Mouse (Mus musculus) B cell, adult 2 months (primary cell): ENCODE data around the gene 1700001J03Rik.
"Not testable (repeated sequence)": the region's sequence is repeated elsewhere in the genome, so short reads cannot be mapped to it uniquely, and the experiment has no call there.

Source experiments
- DNase-seq, 2 experiments: peaks; one replicate each; pipeline ENCODE4 v3.0.0; 2022

Gene 1700001J03Rik

DNA sequence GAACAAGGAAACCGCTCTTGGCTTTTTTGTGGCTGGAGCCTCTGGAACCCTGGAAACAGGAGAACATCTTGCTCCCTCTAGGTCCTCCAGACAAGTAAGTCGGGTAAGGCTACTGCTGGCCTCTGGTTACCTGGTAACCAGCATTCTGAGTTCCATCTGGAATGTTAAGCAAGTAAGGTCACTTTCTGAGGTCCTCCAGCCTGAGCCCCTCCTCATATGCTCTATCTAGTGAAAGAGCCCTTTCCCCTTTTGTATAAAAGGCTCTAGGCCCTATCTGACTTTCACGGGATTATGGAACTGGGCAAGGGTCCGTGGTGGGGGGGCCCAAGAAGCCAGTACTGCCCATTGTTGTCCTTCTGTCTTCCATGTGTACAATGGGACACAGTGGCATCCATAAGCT lies at the start of gene 1700001J03Rik:
TSS of gene 1700001J03Rik (minus strand) at position 101 of the 400 bp plus-strand sequence.
- not testable (repeated sequence) for DNase-seq

DNA sequence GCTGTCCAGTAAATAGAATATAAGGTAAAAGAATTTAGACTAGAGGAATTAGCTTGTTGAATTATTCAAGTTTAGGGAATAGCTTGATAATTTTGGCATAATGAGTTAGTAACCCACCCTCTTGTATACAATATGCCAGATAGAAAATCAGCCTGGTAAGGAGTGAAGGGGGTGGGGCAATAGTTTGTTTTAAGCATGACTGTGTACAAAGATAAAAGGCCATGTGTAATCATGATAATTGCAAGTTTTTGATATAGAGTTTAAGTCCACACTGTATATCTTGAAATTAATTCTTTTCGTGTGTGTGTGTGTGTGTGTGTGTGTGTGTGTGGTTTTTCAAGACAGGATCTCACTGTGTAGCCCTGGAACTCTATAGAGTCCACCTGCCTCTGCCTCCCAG lies 49.2 kb upstream of the 1700001J03Rik start:
- no peak for DNase-seq

DNA sequence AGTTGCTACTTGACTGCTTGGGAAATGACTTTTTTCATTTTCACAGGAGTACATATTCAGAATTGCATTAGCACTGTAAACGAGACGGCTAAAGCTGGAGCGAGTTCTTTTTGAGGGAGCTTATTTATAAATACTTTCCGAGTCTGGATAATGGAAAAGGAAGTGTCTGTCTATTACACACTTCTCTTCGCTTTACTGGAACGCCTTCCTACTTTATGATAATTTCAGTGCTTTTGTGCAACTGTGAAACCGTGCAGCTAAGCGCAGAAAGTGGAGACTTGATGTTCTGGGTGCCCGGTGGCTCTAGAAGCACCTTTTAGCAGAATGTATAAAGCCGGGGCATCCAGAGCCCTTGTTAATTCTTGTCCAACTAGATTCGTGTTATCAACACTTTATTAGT lies 47.7 kb upstream of the 1700001J03Rik start:
- DNase-seq, result no peak

DNA sequence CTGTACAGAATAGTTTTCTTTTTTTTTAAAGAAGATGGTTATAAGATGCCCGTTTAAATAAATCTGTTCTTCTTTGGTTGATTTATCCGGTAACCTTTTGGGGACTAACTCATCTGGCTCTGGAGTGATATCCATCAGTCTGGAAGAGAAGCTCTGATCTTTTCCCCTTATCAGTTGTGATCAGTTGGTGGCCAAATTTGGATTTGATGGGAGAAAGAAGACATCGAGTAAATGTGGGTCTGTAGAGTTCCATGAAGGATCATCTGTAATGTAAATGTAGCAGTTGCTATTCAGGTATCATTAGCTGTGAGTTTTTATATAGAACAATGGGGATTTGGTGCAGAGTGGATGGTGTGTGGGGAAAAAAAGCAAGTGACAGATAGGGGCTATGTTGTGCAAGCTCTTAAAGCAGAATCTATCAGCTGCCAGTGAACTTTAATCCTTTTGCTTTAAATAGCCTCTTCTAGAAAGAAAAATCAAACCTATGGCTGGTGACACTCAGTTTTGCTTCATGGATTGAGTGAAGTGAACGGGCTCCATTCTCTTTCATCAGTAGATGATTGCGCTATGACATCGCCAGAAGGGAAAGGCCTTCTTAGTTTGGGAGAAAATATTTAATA lies 47.1 kb upstream of the 1700001J03Rik start:
- DNase-seq, result no peak

DNA sequence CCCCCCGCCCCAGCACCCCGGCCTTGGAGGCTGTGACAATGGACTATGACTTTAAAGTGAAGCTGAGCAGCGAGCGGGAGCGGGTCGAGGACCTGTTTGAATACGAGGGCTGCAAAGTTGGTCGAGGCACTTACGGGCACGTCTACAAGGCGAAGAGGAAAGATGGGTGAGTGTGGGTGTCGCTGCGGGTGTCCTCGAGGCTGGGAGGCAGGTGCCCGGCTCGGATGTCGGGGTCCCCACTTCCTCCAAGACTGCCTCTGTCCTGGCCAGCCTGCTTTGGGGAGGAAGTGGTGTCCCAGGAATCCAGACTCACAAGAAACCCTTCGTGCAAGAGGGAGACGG lies 46.5 kb upstream of the 1700001J03Rik start:
- DNase-seq, result peak in 1 of 2 experiments; percentile 37

DNA sequence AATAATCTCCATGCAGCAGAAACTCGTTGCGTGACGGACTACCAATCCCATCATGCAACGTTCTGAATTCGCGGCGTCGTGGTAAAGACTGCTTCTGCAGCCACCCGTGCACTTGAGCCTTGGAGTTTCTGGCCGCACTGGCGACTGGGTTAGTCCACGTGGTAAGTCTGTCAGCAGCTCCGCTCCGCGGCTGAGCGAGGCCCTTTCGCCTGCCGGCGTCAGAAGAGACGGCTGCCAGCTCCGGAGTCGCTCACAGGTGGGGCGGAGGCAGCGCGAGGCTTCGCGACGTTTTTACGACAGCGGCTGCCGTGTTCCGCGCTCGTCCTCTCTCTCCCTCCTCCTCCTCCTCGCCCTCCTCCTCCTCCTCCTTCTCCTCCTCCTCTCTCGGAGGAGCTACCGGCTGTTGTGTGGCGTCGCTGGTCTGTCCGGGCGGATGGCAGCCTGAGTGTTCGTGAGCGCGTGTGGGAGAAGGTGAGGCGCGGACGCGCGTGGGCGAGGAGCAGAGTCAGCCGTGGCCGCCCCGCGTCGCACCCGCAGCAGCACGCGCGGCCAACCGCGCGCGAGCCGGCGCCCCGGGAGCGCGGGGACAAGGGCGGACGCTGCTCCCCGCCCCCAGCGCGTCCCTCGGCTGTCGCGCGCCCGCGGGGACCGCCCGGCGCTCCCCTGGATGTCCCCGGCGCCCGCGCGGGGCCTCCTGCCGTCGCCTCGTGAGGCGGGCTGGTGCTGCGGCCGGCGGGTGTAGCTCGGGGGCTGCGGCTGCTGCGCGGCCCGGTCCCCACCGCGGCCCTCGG lies 46.0 kb upstream of the 1700001J03Rik start, which contains the start of gene Cdk8:
TSS of gene Cdk8 (plus strand) at position 367 of the 791 bp plus-strand sequence.
- peak; percentile 83 to 84 for DNase-seq

DNA sequence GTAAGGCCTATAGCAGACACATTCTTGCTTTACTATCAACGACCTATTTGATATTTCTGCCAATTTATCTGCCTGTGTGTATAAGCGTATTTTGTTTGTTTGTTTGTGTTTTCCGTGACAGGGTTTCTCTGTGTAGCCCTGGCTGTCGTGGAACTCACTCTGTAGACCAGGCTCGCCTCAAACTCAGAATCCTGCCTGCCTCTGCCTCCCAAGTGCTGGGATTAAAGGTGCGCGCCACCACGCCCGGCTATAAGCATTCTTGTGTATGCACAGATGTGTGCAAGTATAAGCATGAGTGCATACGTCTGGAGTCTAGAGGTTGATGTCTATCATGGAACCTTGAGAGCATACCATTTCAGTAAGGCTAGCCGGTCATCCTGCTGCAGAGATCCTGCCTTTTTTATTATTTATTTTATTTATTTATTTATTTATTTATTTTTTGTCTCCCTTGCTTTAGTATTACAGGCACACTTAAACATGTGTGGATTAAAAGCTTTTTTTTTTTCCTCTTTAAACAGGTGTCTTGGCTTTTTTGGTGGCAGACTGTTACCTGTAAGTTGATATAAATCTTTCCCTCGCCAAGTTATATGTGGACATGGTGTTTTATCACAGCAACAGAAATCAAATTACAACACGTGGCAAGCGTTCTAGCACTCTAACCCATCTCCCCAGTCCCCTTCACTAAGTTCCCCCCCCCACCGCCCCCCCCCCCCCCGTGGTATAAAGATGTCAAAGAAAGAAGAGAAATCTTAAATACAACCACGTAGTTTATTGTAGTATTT lies 45.0 kb upstream of the 1700001J03Rik start:
- DNase-seq, result no peak

DNA sequence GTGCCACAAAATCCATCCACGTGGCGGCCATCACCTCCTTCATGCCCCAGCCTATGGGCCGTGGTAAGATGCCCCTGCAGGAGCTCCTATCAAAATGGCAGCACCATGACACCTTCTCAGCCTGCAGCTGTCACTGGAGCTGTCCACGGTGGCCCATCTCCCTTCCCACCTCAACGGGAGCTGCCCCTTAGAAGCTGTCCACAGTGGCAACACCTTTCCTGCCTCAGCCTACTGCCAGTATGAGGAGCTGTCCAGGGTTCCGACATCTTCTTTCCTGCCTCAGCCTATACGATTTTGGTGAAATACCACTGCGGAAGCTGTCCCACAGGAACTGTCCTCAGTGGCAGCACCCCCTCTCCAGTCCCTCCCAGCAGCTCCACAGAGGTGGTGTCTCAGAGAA lies 42.4 kb upstream of the 1700001J03Rik start:
- no peak for DNase-seq

DNA sequence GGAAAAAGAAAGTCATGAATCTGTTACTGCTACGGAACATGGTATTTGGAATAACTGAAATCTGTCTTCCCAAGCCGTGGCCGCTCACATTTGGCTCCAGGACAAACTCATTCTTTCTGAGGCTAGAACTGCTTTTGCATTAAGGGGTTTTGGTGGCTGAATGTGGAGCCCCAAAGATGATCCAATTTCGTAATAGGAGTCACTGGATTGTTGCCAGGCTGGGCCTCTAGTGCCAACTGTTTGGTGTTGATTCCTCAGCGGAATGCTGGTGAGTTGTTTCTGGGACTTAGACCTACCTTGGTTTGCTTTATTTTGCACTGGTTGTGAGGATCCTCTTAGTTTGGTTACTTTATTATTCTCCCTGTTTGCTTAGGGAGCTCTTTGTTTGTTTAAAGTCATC lies 38.7 kb upstream of the 1700001J03Rik start:
- DNase-seq, result no peak

DNA sequence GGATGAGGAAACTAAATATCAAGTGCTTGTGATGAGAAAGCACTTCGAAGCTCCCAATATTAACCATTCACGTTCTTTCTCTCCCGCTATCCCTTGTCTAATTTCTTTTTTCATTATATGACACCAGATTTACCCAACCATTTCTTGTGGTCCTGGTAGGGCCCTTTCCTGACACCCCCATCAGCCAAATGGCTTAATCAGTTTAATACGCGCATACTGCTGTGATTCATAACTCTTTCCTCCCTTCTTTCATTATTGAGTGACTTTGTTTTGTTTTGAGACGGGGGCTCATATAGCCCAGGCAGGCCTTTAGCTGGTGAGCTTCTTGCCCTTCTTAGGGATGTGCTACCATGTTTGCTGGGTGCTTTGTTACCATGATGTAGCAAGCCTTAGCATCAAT lies 36.6 kb upstream of the 1700001J03Rik start:
- no peak for DNase-seq

DNA sequence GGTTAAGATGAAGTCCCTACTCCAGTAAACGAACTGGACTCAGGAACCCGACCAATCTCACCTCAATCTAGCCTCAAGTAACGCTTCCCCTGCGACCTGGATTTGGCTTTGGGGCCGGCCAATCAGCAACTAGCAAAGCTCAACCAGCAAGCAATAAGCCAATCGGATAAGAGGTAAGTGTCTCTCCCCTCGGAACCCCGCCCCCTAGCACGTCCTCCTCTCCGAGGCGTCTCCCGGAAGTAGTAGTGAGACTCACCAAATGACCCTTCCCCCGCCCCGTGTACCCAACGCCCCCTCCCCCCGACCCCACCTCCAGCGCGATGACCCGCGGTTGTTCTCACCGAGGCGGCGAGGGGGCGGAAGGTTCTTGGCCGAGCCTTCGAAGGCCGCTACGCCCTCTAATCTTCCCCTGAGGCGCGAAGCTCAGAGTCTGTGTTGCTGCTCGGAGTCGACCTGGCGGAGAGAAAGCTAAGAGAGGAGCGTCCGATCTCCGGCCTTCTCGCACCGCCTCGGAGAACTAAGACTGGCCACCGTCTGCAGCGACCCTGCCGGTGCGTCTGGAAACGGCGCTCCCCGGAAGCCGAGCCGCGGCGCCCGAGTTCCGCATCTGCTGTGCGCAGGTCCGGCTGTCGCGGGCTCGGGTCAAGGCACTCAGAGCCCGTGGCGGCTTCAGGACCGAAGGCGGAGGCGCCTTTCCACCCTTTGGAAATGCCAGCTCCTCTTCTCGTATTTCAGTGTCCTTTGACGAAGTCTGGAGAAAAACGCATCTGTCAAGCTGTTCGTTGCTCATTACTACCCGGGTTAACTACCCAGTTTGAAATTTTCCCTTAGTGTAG lies 36.0 kb upstream of the 1700001J03Rik start, which contains the start of gene Rnf6:
TSS of gene Rnf6 (minus strand) at position 677 of the 836 bp plus-strand sequence.
- DNase-seq, result peak; percentile 92 to 94

DNA sequence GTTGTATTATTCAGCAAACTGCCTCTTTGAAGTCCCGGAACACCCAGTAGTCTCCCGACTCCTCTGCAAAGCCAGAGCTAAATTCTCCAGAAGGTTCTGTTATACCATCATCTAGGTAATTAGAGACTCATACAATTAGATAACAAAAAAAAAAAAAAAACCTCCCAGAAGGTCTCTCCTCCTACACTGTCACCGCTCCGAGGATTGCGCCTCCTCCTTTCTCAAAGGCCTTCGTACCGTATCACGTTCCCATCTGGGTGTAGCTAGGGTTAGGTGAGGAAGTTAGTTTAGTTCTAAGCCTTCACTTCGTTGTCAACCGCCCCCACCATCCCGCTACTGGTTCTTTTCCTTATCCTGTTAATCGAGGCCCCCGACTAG lies 35.4 kb upstream of the 1700001J03Rik start:
- DNase-seq, result no peak

DNA sequence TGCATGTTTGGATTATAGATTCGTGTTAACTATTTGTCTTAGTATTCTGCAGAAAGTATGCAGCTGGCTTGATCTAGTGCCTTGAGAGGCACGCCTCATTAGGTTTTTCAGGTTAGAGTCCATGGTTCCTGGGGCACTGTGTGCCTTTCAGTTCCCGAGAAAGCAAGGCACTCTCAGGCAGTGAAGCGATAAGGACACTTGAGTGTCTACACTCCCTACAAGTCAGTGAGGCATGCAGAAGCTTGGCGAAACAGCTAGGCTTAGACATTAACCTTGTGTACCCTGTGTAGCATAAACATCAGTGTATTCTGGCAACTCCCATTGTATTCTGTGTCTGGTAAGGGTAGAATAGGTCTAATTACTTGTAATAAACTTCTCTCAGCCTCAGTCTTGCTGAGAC lies 20.4 kb upstream of the 1700001J03Rik start:
- no peak for DNase-seq

DNA sequence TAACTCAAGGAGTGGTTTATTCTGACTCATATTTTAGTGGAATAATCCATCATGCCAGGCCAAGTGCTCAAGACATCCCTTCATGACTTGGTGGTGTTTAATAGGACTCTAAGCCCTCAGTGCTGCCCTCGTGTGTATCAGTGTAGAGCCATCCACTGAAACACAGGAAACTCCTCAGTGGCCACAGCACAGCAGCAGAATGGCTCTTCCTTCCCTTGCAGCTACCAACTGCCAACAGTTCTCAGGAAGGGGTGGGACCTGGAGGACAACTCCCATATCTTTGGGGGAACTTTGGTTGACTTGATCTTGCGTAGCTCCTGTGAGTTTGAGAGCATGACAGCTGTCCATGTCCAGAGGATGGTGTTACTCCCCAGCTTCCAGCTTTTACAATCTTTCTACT lies 18.8 kb upstream of the 1700001J03Rik start:
- DNase-seq, result no peak

DNA sequence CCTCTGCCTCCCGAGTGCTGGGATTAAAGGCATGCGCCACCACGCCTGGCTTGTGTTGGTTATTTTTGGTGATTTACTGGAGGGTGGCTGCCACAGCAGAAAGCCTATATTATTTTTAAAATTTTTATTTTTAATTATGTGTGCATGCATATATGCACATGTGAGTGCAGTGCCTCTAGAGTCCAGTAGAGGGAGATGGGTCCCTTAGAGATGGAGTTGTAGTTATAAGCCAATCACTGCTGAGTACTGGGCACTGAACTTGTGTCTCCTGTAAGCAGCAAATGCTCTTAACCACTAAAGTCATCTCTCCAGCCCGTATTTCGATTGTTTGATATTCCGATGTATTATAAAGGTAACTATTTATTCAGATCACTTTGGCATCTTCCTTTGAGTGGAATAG lies 15.5 kb upstream of the 1700001J03Rik start:
- peak in 1 of 2 experiments; percentile 7 for DNase-seq

DNA sequence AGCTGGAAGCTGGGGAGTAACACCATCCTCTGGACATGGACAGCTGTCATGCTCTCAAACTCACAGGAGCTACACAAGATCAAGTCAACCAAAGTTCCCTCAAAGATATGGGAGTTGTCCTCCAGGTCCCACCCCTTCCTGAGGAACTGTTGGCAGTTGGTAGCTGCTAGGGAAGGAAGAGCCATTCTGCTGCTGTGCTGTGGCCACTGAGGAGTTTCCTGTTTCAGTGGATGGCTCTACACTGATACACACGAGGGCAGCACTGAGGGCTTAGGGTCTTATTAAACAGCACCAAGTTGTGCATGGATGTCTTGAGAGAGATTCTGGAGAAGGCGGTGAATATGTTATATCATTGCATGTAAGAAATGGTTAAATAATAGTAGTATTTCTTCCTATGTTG lies 14.4 kb upstream of the 1700001J03Rik start:
- DNase-seq, result no peak

DNA sequence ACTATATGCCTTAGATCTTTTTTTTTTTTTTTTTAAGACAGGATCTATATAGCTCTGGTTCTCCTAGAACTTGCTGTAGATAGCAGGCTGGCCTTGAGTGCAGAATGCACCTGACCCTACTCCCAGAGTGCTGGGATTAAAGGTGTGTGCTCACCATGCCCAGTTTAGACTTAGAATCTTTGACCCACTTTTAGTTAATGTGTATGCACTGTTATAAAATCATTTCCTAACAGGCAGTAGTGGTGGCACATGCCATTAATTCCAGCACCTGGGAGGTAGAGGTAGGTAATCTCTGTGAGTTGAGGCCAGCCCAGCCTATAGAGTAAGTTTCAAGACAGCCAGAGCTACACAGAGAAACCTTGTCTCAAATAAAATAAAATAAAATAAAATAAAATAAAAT lies 14.0 kb upstream of the 1700001J03Rik start:
- no peak for DNase-seq

DNA sequence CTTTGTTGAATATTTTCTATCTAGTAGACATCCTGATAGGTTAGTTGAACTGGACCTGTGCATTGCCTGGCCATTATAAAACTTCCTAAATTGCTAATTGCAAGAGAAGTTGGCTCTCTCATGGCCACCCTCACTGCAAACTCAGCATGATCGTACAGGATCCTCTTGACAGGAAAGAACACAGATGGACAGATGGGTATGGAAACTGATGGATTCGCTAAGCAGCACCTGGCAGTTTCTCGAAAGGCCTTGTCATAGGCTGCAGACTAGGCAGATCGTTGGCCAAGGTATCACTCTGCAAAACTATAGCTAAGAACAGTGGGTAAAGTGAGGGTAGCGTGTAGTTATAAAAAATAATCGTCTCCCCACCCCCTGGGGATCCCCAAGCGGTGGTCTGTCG lies 8.3 kb upstream of the 1700001J03Rik start:
- no peak for DNase-seq

DNA sequence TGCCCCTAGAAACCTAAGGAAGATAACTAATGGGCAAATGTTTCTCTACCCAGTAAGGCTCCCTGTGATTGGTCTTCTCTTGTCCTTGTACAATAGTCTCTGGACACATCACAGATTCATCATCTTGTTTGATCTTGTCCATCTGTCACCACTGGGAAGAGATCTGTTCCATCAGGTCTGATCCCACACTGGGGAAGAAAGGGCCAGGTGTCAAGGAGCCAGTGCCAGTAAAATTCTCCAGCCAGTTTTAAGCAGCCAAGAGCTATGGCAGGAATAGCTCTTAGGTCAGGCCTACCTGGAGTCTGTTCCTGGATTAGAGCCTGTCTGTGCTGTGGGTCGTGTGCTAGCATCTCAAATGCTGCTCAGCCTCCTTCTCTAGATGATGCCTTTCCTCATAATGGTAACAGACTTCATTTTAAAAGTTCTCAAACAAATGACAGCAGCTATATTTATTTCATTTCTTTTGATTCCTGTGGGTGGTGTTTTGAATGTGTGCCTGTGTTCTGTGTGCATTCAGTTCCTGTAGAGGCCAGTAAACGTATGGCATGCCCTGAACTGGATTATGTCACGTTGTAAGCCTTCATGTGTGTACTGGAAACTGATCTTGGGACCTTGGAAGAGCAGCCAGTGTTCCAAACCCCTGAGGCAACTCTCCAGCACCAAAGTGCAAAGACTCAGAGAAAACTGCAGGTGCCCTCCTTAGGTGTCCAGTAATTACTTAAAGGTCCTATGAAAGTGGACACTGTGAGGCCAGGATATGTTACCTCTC lies 5.6 kb upstream of the 1700001J03Rik start:
- no peak for DNase-seq

DNA sequence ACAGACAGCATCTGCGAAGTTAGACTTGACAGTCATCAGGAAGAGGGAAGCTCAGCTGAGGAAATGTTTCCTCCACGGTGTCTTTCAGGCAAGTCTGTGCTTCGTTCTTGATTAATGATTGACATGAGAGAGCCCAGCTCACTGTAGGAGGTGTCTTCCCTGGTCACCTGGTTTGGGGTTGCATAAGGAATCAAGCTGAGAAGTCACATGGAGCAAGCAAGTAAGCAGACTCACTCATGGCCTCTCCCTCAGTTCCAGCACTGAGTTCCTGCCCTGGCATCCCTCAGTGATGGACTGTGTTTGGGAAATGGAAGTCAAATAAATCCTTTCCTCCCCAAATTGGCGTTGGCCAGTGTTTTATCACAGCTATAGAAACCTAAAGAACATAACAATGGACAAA lies 5.0 kb upstream of the 1700001J03Rik start:
- no peak for DNase-seq

DNA sequence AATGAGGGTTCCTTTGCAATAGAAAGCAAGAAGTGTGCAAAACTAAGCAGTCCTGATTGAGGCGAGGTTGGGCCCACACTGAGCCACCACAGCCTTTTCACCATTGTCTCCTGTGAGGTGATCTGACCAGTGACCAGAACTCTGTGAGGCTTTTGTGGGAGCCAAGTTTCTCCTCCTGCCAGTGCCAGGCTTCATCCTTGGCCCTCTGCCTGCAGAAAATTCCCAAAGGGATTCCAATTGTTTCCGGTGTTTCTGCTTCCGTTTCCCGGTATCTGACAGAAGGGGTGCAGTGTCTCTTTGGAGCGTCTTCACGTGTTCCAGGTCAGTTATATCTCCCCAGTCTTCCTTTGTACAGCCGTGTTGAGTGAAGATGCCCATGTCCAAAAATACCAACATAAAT lies 3.6 kb upstream of the 1700001J03Rik start:
- DNase-seq, result no peak

DNA sequence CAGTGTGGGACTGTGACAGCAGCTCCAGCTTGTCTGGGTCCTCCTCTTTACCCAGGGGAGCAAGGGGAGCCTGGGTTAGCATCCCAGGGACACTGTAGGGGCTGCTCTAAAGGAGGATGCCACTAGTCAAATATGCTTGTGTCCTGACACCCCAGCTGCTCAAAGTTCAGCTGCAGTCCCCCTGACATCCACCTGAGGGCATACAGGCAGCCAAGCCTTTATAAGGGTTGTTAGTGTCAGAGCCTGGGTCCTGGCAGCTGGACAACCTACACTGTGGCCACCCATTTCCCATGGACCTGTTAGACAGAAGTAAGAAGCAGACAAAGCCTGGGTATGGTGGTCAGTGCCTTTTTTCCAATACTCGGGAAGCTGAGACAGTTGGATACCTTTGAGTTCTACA lies 3.0 kb upstream of the 1700001J03Rik start:
- DNase-seq, result no peak
